Mouse (Mus musculus) midbrain, embryonic 16.5 days (tissue): ENCODE results near the gene Rxfp4. TPM values are rescaled to one million over a fixed set of nuclear protein-coding genes. Genes with fewer than 3 reads are reported as not detected.
"Not testable (repeated sequence)": the region's sequence is repeated elsewhere in the genome, so short reads cannot be mapped to it uniquely, and the experiment has no call there.

Experiments used
- ATAC-seq: fragments of 200-750 bp; cut with Nextera tagmentation; 2 replicates; pipeline ENCODE4 v1.8.0; 2017; ENCODE audit warnings: moderate TSS enrichment
- H3K27ac ChIP-seq: fragments of 300-500 bp; sonication (generic); 2 replicates; pipeline ENCODE4 v1.5.1; 2014; ENCODE audit warnings: mild to moderate bottlenecking, low read length, mixed read lengths
- H3K27me3 ChIP-seq: fragments of 300-500 bp; sonication (generic); 2 replicates; pipeline ENCODE4 v1.6.1; 2014; ENCODE audit warnings: low read depth, low read length, mixed read lengths; ENCODE audit not compliant: control insufficient read depth, insufficient read depth
- H3K36me3 ChIP-seq: fragments of 300-500 bp; sonication (generic); 2 replicates; pipeline ENCODE4 v1.6.1; 2014; ENCODE audit warnings: mild to moderate bottlenecking, low read length, moderate library complexity, mixed read lengths; ENCODE audit not compliant: control insufficient read depth, insufficient read depth
- H3K4me1 ChIP-seq: fragments of 300-500 bp; sonication (generic); 2 replicates; pipeline ENCODE4 v1.6.1; 2014; ENCODE audit warnings: mild to moderate bottlenecking, low read length, mixed read lengths; ENCODE audit not compliant: control insufficient read depth, insufficient read depth
- H3K4me2 ChIP-seq: fragments of 300-500 bp; sonication (generic); 2 replicates; pipeline ENCODE4 v1.6.1; 2014; ENCODE audit warnings: mild to moderate bottlenecking, low read length, mixed read lengths
- H3K4me3 ChIP-seq: fragments of 300-500 bp; sonication (generic); 2 replicates; pipeline ENCODE4 v1.5.1; 2014; ENCODE audit warnings: low read depth, mild to moderate bottlenecking, low read length, moderate library complexity, mixed read lengths
- H3K9ac ChIP-seq: fragments of 300-500 bp; sonication (generic); 2 replicates; pipeline ENCODE4 v1.6.1; 2014; ENCODE audit warnings: low read depth, low read length, mixed read lengths
- H3K9me3 ChIP-seq: fragments of 300-500 bp; sonication (generic); replicated peaks from 2 replicates; pipeline ENCODE4 v1.6.1; 2014; ENCODE audit warnings: mild to moderate bottlenecking, low read length, mixed read lengths; ENCODE audit not compliant: control insufficient read depth, poor library complexity, severe bottlenecking
- WGBS: fragments of 180-500 bp; shearing (Covaris S2); extraction: QIAGEN DNeasy Blood & Tissue Kit; methylation state at CpG from one replicate; pipeline ENCODE4 v1.1.7; 2014; 5-methylcytosine and 5-hydroxymethylcytosine counted together
- polyA plus RNA-seq: library from polyadenylated mRNA; unstranded; fragments of >200 nt; fragmentation: Nextera tagmentation; extraction: Ambion mirVana; gene quantifications from 2 replicates; pipeline ENCODE4 v1.2.1, GENCODE M21; 2015

Gene Rxfp4
- polyA plus RNA-seq, 1 experiment from 2014 or later: not detected

- peak; percentile 73 for ATAC-seq
- Histone ChIP-seq H3K27ac (no peak overlapping the region), H3K9me3 (no peaks in the 10 kb centered on the region), H3K4me2 (peak overlapping the region; percentile 67), H3K4me1 (peaks cover 4% of the 10 kb centered on the region), H3K4me3 (peak overlapping the region; percentile 18), H3K36me3 (no peaks in the 10 kb centered on the region), H3K9ac (peak overlapping the region; percentile 22; the same call in 1 of the 2 replicates), H3K27me3 (no peaks in the 10 kb centered on the region)
- WGBS: 12% methylated on average over 10 of the region's 10 CpGs
Measured at GRCm38 (mm10) chr3:88607758-88608138, 45.2 kb downstream of the Rxfp4 start.

GRCm38 (mm10) chr3:88607065-88607757, 45.7 kb downstream of the Rxfp4 start:
- no peaks in the 10 kb centered on the region for H3K27me3 ChIP-seq
- peak overlapping the region; percentile 58 for H3K9ac ChIP-seq
- WGBS: 0% methylated on average over 20 of the region's 20 CpGs
- no peaks in the 10 kb centered on the region for H3K36me3 ChIP-seq
- peak; percentile 91 for ATAC-seq
- H3K27ac ChIP-seq: no peak overlapping the region
- no peaks in the 10 kb centered on the region for H3K9me3 ChIP-seq
- peaks cover 4% of the 10 kb centered on the region for H3K4me1 ChIP-seq
- peak overlapping the region; percentile 67 for H3K4me2 ChIP-seq
- peak overlapping the region; percentile 18 for H3K4me3 ChIP-seq

- not testable (repeated sequence) for H3K4me2 ChIP-seq, ATAC-seq
- WGBS: 98% methylated on average over 2 of the region's 2 CpGs
Measured at GRCm38 (mm10) chr3:88605666-88606065, 47.3 kb downstream of the Rxfp4 start, which contains the start of gene Arhgef2. Gene Arhgef2 (plus strand): TSS chr3:88605966.

GRCm38 (mm10) chr3:88604863-88605262, 48.1 kb downstream of the Rxfp4 start:
- no peak overlapping the region for H3K4me3 ChIP-seq
- no peak for ATAC-seq
- WGBS: 89% methylated on average over 7 of the region's 7 CpGs
- peaks cover 4% of the 10 kb centered on the region for H3K4me1 ChIP-seq
- no peaks in the 10 kb centered on the region for H3K27me3 ChIP-seq
- no peak overlapping the region for H3K4me2 ChIP-seq
- no peaks in the 10 kb centered on the region for H3K9me3 ChIP-seq
- H3K9ac ChIP-seq: no peak overlapping the region
- no peaks in the 10 kb centered on the region for H3K36me3 ChIP-seq
- H3K27ac ChIP-seq: no peak overlapping the region

More at GRCm38 (mm10) chr3:88605666-88606065, 47.3 kb downstream of the Rxfp4 start, which contains the start of gene Arhgef2:
- H3K9ac ChIP-seq, H3K9me3 ChIP-seq, H3K27me3 ChIP-seq, H3K36me3 ChIP-seq, H3K4me3 ChIP-seq, H3K4me1 ChIP-seq, H3K27ac ChIP-seq: not testable (repeated sequence)

- Histone ChIP-seq H3K27me3 (no peaks in the 10 kb centered on the region), H3K9me3 (no peaks in the 10 kb centered on the region), H3K36me3 (no peaks in the 10 kb centered on the region), H3K4me2 (no peak overlapping the region), H3K4me3 (no peak overlapping the region), H3K4me1 (peaks cover 4% of the 10 kb centered on the region), H3K9ac (no peak overlapping the region), H3K27ac (no peak overlapping the region)
- ATAC-seq: no peak
- 32% methylated on average over 6 of the region's 6 CpGs for WGBS
Measured at GRCm38 (mm10) chr3:88603714-88604161, 49.2 kb downstream of the Rxfp4 start.

- no peaks in the 10 kb centered on the region for H3K36me3 ChIP-seq
- no peaks in the 10 kb centered on the region for H3K27me3 ChIP-seq
- no peak overlapping the region for H3K27ac ChIP-seq
- no peaks in the 10 kb centered on the region for H3K9me3 ChIP-seq
- no peak overlapping the region for H3K4me2 ChIP-seq
- 71% methylated on average over 4 of the region's 4 CpGs for WGBS
- H3K4me3 ChIP-seq: no peak overlapping the region
- ATAC-seq: no peak
- peaks cover 4% of the 10 kb centered on the region for H3K4me1 ChIP-seq
- H3K9ac ChIP-seq: no peak overlapping the region
Measured at GRCm38 (mm10) chr3:88602466-88602865, 50.5 kb downstream of the Rxfp4 start.

Other genes starting within 250 kb of the Rxfp4 start
- 18.3 and 19.2 TPM in 2 replicates for gene Pmf1, start 242.8 kb downstream of the Rxfp4 start, polyA plus RNA-seq
- gene Slc25a44, start 228.0 kb downstream of the Rxfp4 start, polyA plus RNA-seq: 36.7 and 39.3 TPM in 2 replicates
- gene Sema4a, start 192.0 kb downstream of the Rxfp4 start, polyA plus RNA-seq: 42.5 and 44.0 TPM in 2 replicates
- 51.0 and 59.7 TPM in 2 replicates for gene Lmna, start 143.2 kb downstream of the Rxfp4 start, polyA plus RNA-seq
- gene Mex3a, start 120.7 kb downstream of the Rxfp4 start, polyA plus RNA-seq: 28.6 and 33.0 TPM in 2 replicates
- 0.69 TPM in 1 of 2 replicates, not detected in the other for gene Rab25, start 104.8 kb downstream of the Rxfp4 start, polyA plus RNA-seq
- 181 and 193 TPM in 2 replicates for gene Lamtor2, start 100.1 kb downstream of the Rxfp4 start, polyA plus RNA-seq
- gene Ubqln4, start 99.4 kb downstream of the Rxfp4 start, polyA plus RNA-seq: 39.8 and 41.3 TPM in 2 replicates
- gene Ssr2, start 77.3 kb downstream of the Rxfp4 start, polyA plus RNA-seq: 127 and 144 TPM in 2 replicates
- 104 and 131 TPM in 2 replicates for gene Arhgef2, start 47.2 kb downstream of the Rxfp4 start, polyA plus RNA-seq
- 84.4 and 94.9 TPM in 2 replicates for gene Khdc4, start 32.7 kb upstream of the Rxfp4 start, polyA plus RNA-seq
- 59.4 and 65.6 TPM in 2 replicates for gene Rit1, start 63.7 kb upstream of the Rxfp4 start, polyA plus RNA-seq
- gene Syt11, start 122.0 kb upstream of the Rxfp4 start, polyA plus RNA-seq: 217 and 225 TPM in 2 replicates
- gene Gon4l, start 182.1 kb upstream of the Rxfp4 start, polyA plus RNA-seq: 13.7 and 14.2 TPM in 2 replicates